Mouse (Mus musculus) testis, adult 2 months (tissue): ENCODE measurements at regions not wholly inside any gene's neighbourhood (a gene's known extent, or its start where the extent isn't known, plus 50 kb on each side); places are given as distances from the start of the nearest gene placed in this dataset.

Experiments used
- CTCF ChIP-seq: fragments of 200-500 bp; IDR thresholded peaks from 2 replicates; pipeline ENCODE4 v1.5.1; 2012; ENCODE audit warnings: low read depth, mild to moderate bottlenecking, inconsistent platforms, low read length, moderate library complexity; ENCODE audit not compliant: control insufficient read depth, insufficient read depth, insufficient replicate concordance
- POLR2A ChIP-seq: fragments of 200-500 bp; IDR thresholded peaks from 2 replicates; pipeline ENCODE4 v1.6.1; 2012; ENCODE audit warnings: low read depth, mild to moderate bottlenecking, inconsistent platforms, low read length, moderate library complexity; ENCODE audit not compliant: control insufficient read depth

GRCm38 (mm10) chr8:35160230-35160629 is 605.4 kb upstream of the Gm19410 start:
- no peak for TF ChIP-seq CTCF
- TF ChIP-seq POLR2A: no peak
